Mouse (Mus musculus) bone marrow, adult 2 months (tissue): Measurements from ENCODE around the gene Cd2bp2.

Source experiments
- CTCF ChIP-seq: fragments of 200-500 bp; IDR thresholded peaks from 2 replicates; pipeline ENCODE4 v1.5.1; 2011; ENCODE audit warnings: low read length, control low read depth; ENCODE audit not compliant: control insufficient read depth, insufficient read depth
- POLR2A ChIP-seq: fragments of 200-500 bp; IDR thresholded peaks from 2 replicates; pipeline ENCODE4 v1.6.1; 2011; ENCODE audit warnings: low read depth, mild to moderate bottlenecking, control low read depth, low read length, borderline replicate concordance; ENCODE audit not compliant: control insufficient read depth

DNA sequence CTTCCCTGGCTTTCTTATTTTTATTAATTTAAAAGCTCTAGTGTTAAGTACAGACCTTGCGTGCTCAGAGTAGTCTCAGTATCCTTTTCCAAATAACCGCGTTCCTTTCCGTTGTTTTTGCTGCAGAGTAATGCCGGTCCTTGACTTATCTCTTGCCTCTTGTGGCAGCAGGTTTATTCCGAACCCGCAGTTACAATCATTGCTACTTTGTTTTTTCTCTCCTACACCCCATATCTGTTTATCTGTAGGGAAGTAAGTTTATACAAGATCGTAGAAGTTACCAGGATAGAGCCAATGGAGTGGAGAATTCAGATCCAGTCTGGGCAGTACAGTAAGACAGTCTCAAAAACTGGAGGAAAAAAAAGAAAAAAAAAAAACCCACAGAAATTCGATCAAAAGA is 37.9 kb upstream of the Cd2bp2 start:
- TF ChIP-seq CTCF = no peak
- no peak for TF ChIP-seq POLR2A
